Mouse (Mus musculus) right cerebral cortex, postnatal 4 days (tissue): ENCODE data around the gene Prr19.
A peak's percentile ranks its signal among the peaks of the same experiment; 100 is the strongest.
"Not testable (repeated sequence)": the region's sequence is repeated elsewhere in the genome, so short reads cannot be mapped to it uniquely, and the experiment has no call there.

Experiments
- DNase-seq: peaks from one replicate; pipeline ENCODE4 v3.0.0-alpha.2; 2022

Gene Prr19

GRCm38 (mm10) chr7:25323219-25323618 is 22.0 kb downstream of the Prr19 start:
- no peak for DNase-seq

- not testable (repeated sequence) for DNase-seq
These were observed 24.2 kb downstream of the Prr19 start for GRCm38 (mm10) chr7:25325431-25325830.

DNA sequence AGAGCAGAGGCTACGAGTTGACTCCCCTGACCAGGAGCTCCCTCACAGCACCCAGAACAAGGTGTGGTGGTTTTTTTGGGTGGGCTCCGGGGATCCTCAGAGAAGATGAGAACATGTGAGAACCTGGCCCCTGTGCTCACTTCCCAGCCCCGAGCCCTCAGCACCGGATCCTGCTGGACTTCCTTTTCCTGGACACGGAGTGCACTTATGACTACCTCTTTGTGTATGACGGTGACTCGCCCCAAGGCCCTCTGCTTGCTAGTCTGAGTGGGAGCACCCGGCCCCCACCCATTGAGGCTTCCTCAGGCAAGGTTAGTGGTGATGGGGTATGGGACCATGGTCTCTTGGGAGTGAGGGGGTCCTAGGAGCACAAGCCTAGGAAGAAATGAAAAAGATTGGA is 25.0 kb downstream of the Prr19 start:
- no peak for DNase-seq

DNA sequence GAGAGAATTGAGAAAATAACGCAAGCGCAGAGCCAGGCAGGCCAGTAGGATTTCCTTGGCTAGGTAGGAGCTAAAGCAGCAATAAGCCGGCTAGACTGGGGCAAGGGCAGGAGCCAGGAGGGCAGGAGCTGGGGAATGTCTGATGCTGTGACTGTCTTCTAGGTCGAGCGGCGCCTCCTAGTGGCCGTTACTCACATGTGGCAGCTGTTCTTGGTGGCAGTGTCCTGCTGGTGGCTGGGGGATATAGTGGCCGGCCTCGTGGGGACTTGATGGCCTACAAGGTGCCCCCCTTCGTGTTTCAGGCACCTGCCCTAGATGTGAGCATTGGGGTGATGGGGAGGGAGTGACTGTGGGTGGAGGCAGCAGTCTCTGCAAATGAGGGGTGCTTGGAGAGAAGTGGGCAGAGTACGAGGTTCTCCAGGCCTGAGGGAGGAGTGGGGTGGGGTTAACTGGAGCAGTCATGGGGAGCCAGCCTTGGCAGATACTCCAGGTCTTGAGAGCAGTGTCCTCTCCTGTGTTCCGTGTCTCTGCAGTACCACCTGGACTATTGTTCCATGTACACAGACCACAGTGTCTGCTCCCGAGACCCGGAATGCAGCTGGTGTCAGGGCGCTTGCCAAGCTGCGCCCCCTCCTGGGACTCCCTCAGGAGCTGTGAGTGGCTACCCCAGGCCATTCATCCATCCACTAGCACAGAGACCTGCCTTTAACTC is 32.5 kb downstream of the Prr19 start:
- peak; percentile 71 for DNase-seq

GRCm38 (mm10) chr7:25334472-25334871 is 33.3 kb downstream of the Prr19 start:
- DNase-seq: no peak

DNA sequence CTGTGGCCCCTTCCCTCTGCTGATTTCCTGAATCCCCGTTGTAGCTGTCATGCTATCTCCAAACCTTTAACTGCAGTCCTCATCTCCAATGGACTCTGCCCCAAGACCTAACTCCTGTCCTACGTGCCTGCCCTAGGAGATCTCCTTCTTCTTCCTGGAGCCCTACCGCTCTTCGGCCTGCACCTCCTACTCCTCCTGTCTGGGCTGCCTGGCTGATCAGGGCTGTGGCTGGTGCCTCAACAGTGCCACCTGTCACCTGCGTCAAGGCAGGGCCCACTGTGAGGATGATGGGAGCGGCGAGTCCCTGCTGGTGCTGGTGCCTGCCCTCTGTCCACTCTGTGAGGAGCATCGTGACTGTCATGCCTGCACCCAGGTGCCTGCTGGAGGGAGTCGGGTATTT is 38.1 kb downstream of the Prr19 start:
- no peak for DNase-seq

GRCm38 (mm10) chr7:25341000-25341784 is 40.0 kb downstream of the Prr19 start:
- peak; percentile 37 for DNase-seq

DNA sequence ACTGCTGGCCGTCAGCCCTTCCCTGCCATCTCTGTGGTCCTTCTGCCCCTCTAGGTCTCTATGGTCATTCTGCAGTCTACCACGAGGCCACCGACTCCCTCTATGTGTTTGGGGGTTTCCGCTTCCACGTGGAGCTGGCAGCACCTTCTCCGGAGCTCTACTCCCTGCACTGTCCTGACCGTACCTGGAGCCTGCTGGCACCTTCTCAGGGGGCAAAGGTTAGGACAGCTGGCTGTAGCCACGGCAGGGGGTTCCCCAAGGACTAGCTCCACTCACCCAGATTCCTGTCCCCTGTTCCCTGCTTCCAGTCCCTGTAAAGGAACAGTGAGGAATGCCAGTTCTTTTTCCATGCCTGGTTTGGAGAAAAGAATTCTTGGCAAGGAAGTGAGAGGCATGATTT is 47.6 kb downstream of the Prr19 start:
- no peak for DNase-seq
